Mouse (Mus musculus): ENCODE measurements around the gene 8030411F24Rik. TPM values are rescaled to one million over a fixed set of nuclear protein-coding genes. Genes with fewer than 3 reads are reported as not detected.
"Not testable (repeated sequence)": the region's sequence is repeated elsewhere in the genome, so short reads cannot be mapped to it uniquely, and the experiment has no call there.

The 8030411F24Rik gene
- polyA plus RNA-seq (2012; rRNA removed), result not detected in 2 replicates

- 17% methylated on average over 1 of the region's 1 CpGs for WGBS
- DNase-seq, result no peak
- Histone ChIP-seq H3K4me3 (replicated peaks; ENCODE audit: extremely low read depth, low read depth, low read length) (no peak within 1 kb of the TSS), H3K4me1 (ENCODE audit: control insufficient read depth, insufficient read depth, low read length) (no peaks in the 10 kb centered on the region)
- no peak for TF ChIP-seq POLR2A (IDR thresholded peaks at IDR 0.05; ENCODE audit: borderline replicate concordance, extremely low read depth, low read depth, low read length)
- TF ChIP-seq CTCF (IDR thresholded peaks at IDR 0.05; ENCODE audit: insufficient read depth, low read length), result no peak
Measured at GRCm38 (mm10) chr2:148781709-148782108, at the start of gene 8030411F24Rik. 8030411F24Rik (plus strand) TSS chr2:148782009.

DNA sequence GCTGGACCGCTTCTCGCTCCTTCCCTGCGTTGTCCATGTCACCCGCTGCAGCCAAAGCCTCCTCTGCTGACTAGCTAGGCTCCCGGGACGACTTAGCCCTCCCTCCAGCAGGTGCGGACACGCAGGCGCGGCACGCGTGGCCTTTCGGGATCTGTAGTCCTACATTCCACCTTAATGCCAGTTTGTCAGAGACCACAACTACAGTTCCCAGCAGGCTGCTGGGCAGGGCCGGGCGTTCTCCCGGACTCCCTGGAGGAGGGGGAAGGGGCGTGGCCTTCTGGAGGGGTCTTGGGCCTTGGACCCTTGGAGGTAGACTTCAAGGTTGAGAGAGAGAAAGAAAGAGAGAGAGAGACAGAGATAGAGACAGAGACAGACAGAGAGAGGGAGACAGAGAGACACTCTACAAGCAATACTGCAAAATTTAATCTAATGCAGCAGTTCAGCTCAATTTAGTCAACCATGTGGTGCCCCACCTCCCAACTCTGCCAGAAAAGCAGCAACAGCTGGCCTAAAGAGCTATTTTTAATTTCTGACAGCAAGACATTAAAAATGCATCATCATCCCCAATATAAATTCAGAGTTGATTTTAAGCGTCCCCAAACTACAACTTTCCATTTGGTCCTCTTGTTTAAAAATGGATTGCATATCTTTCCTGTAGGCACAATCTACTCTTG lies 49.3 kb upstream of the 8030411F24Rik start, which contains the start of gene Napb:
Gene Napb, minus strand, starts transcription at position 141 of the 674 bp plus-strand sequence.
- H3K4me1 ChIP-seq (ENCODE audit: control insufficient read depth, insufficient read depth, low read length), result 0 out of 2 replicates have a peak, but pooled peaks cover 3% of the 10 kb centered on the region
- 3% methylated on average over 18 of the region's 18 CpGs for WGBS
- peak; percentile 92 for DNase-seq
- peak within 1 kb of the TSS; percentile 91 for H3K4me3 ChIP-seq (replicated peaks; ENCODE audit: extremely low read depth, low read depth, low read length)
- TF ChIP-seq CTCF (IDR thresholded peaks at IDR 0.05; ENCODE audit: insufficient read depth, low read length), result no peak
- TF ChIP-seq POLR2A (IDR thresholded peaks at IDR 0.05; ENCODE audit: borderline replicate concordance, extremely low read depth, low read depth, low read length), result peak; percentile 95; the same call in 1 of the 2 replicates

- Histone ChIP-seq H3K4me1 (ENCODE audit: control insufficient read depth, insufficient read depth, low read length) (no peaks in the 10 kb centered on the region), H3K4me3 (replicated peaks; ENCODE audit: extremely low read depth, low read depth, low read length) (no peak overlapping the region)
- DNase-seq, result no peak
- TF ChIP-seq POLR2A (IDR thresholded peaks at IDR 0.05; ENCODE audit: borderline replicate concordance, extremely low read depth, low read depth, low read length) (no peak), CTCF (IDR thresholded peaks at IDR 0.05; ENCODE audit: insufficient read depth, low read length) (no peak)
- 80% methylated on average over 3 of the region's 3 CpGs for WGBS
Measured at GRCm38 (mm10) chr2:148743001-148743400, 38.8 kb upstream of the 8030411F24Rik start.

- no peak for DNase-seq
- H3K4me3 ChIP-seq (replicated peaks; ENCODE audit: extremely low read depth, low read depth, low read length), result no peak overlapping the region
- no peak for TF ChIP-seq POLR2A (IDR thresholded peaks at IDR 0.05; ENCODE audit: borderline replicate concordance, extremely low read depth, low read depth, low read length)
- no peak for TF ChIP-seq CTCF (IDR thresholded peaks at IDR 0.05; ENCODE audit: insufficient read depth, low read length)
- WGBS, result 60% methylated on average over 3 of the region's 3 CpGs
- H3K4me1 ChIP-seq (ENCODE audit: control insufficient read depth, insufficient read depth, low read length), result no peaks in the 10 kb centered on the region
Measured at GRCm38 (mm10) chr2:148743846-148744407, 37.9 kb upstream of the 8030411F24Rik start.

DNA sequence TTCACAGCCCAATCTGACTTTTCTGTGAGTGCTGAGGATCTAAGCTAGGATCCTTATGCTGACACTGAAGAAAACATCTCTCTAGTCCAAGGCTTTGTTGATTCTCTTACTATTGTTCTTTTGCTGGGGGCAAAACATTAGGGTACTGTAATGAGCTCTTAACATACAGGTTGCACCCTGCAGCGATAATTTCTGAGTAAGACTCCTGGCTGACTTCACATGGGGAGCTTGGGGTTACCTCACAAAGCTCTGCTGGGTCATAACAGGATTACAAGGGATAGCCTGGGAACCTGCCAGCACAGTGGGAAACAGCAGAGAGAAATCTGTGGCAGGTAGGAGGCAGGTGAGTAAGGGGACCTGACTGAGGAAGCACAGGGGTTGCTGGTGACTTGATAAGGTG lies 31.8 kb upstream of the 8030411F24Rik start, which contains the start of gene Cstl1:
Gene Cstl1, plus strand, starts transcription at position 301 of the 400 bp plus-strand sequence.
- Histone ChIP-seq H3K4me1 (ENCODE audit: control insufficient read depth, insufficient read depth, low read length) (no peaks in the 10 kb centered on the region), H3K4me3 (replicated peaks; ENCODE audit: extremely low read depth, low read depth, low read length) (no peak within 1 kb of the TSS)
- WGBS, result 76% methylated on average over 1 of the region's 1 CpGs
- no peak for DNase-seq
- TF ChIP-seq CTCF (IDR thresholded peaks at IDR 0.05; ENCODE audit: insufficient read depth, low read length), result no peak
- TF ChIP-seq POLR2A (IDR thresholded peaks at IDR 0.05; ENCODE audit: borderline replicate concordance, extremely low read depth, low read depth, low read length), result no peak

- peak; percentile 59 for DNase-seq
- TF ChIP-seq CTCF (IDR thresholded peaks at IDR 0.05; ENCODE audit: insufficient read depth, low read length), result peak; percentile 2; the same call in 1 of the 2 replicates
- TF ChIP-seq POLR2A (IDR thresholded peaks at IDR 0.05; ENCODE audit: borderline replicate concordance, extremely low read depth, low read depth, low read length), result no peak
- 14% methylated on average over 15 of the region's 15 CpGs for WGBS
- no peaks in the 10 kb centered on the region for H3K4me1 ChIP-seq (ENCODE audit: control insufficient read depth, insufficient read depth, low read length)
- H3K4me3 ChIP-seq (replicated peaks; ENCODE audit: extremely low read depth, low read depth, low read length), result peak overlapping the region; percentile 34
Measured at GRCm38 (mm10) chr2:148751893-148752813, 29.7 kb upstream of the 8030411F24Rik start.

DNA sequence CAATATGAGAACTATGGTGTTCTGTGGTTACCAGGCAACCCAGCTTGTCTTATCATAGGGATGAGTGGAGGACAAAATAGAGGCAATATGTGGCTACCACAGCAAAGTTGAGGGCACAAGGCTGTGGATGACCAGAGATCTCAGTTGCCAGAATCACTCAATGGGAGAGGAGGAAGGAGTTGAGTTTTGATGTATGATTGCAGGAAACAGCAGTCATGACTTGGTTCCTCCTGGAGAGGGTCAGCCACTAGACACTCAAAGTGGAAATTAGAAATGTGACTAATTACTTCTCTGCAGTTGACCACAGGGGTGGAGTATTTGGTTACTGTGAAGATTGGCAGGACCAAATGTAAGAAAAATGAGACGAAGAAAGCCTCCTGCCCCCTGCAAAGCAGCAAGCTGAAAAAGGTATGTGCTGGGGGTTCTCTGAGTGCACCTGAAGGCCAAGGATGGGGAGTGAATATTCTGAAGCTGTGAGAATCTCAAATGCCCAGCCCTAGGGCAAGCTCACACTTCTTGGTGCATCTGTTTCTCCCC lies 27.4 kb upstream of the 8030411F24Rik start:
- H3K4me1 ChIP-seq (ENCODE audit: control insufficient read depth, insufficient read depth, low read length), result no peaks in the 10 kb centered on the region

DNA sequence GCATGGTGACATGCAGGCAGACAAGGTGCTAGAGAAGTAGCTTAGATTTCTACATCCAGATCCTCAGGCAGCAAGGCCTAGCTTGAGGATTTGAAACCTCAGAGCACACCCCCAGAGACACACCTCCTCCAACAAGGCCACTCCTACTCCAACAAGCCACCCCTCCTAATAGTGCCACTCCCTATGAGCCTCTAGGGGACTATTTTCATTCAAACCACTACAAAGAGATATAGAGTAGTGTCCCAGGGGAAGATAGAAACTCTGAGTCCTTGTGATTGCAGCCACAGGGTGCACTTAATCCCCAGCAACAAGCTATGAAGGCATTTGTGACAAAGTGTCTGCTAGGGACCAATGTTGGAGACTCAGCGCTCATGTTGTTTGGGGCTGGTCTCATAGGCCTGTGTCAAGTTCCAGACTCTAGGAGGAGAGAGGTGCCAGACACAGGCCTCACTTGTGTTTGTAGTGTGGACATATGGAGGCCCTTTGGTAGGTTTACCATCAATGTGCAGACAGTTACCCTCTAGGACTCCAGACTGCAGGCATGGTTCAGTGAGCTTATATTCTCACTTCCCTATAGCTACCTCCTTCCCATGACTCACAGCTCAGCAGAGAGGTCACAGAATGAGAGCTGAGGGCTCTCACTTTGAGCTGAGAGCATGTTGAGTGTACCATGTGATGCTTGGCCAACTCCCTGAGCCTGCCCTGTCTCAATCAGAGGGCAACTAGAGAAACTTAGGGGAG lies 18.0 kb upstream of the 8030411F24Rik start:
- 96% methylated on average over 1 of the region's 1 CpGs for WGBS
- Histone ChIP-seq H3K4me3 (replicated peaks; ENCODE audit: extremely low read depth, low read depth, low read length) (no peak overlapping the region), H3K4me1 (ENCODE audit: control insufficient read depth, insufficient read depth, low read length) (no peaks in the 10 kb centered on the region)
- TF ChIP-seq POLR2A (IDR thresholded peaks at IDR 0.05; ENCODE audit: borderline replicate concordance, extremely low read depth, low read depth, low read length) (no peak), CTCF (IDR thresholded peaks at IDR 0.05; ENCODE audit: insufficient read depth, low read length) (no peak)
- peak; percentile 45 for DNase-seq

More for the DNA sequence above, 27.4 kb upstream of the 8030411F24Rik start:
- no peak for DNase-seq
- no peak overlapping the region for H3K4me3 ChIP-seq (replicated peaks; ENCODE audit: extremely low read depth, low read depth, low read length)
- 39% methylated on average over 1 of the region's 1 CpGs for WGBS
- TF ChIP-seq POLR2A (IDR thresholded peaks at IDR 0.05; ENCODE audit: borderline replicate concordance, extremely low read depth, low read depth, low read length), result no peak
- no peak for TF ChIP-seq CTCF (IDR thresholded peaks at IDR 0.05; ENCODE audit: insufficient read depth, low read length)

DNA sequence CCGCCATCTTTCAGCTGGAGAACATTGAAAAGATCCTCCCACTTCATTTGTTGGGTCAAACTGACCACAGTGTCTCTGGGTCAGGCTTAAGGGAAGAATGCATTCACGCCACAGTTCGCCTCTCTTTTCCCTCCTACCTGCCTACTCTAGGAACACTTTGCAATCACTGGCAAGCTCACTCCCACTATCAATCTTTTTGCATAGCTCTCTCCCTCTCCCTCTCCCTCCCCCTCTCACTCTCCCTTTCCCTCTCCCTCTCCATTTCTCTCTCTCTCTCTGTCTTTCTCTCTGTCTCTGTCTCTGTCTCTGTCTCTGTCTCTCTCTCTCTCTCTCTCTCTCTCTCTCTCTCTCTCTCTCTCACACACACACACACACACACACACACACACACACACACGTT lies 10.4 kb upstream of the 8030411F24Rik start, which contains the start of gene Cst11:
Gene Cst11, minus strand, starts transcription at position 101 of the 400 bp plus-strand sequence.
- WGBS, result 84% methylated on average over 4 of the region's 4 CpGs
- not testable (repeated sequence) for H3K4me1 ChIP-seq (ENCODE audit: control insufficient read depth, insufficient read depth, low read length); H3K4me3 ChIP-seq (replicated peaks; ENCODE audit: extremely low read depth, low read depth, low read length); DNase-seq

Measured in lung, adult 2 months (tissue).